Mouse (Mus musculus) G1E (cell line): ENCODE results near the gene Tmem233. TPM values are rescaled to one million over a fixed set of nuclear protein-coding genes. Genes with fewer than 3 reads are reported as not detected.

Experiments
- ATAC-seq: 2 replicates; pipeline ENCODE4 v1.8.0; 2016; ENCODE audit warnings: mild to moderate bottlenecking; ENCODE audit not compliant: insufficient number of reproducible peaks, poor library complexity, low FRiP score, severe bottlenecking; ENCODE audit errors: extremely low read depth
- DNase-seq: peaks from one replicate; pipeline ENCODE4 v3.0.0; 2012; ENCODE audit warnings: low spot score
- H3K27me3 ChIP-seq: 2 replicates; pipeline ENCODE4 v1.6.1; 2012; ENCODE audit warnings: mild to moderate bottlenecking, low read length, inconsistent platforms; ENCODE audit not compliant: insufficient read depth
- H3K36me3 ChIP-seq: replicated peaks from 2 replicates; pipeline ENCODE3; 2012; ENCODE audit warnings: mild to moderate bottlenecking, inconsistent platforms
- H3K4me1 ChIP-seq: 2 replicates; pipeline ENCODE4 v1.6.1; 2012; ENCODE audit warnings: low read depth, low read length, inconsistent platforms, mixed read lengths; ENCODE audit not compliant: insufficient read depth
- H3K4me3 ChIP-seq: 2 replicates; pipeline ENCODE4 v1.5.1; 2012; ENCODE audit warnings: low read depth, mild to moderate bottlenecking, inconsistent platforms, low read length, moderate library complexity, mixed read lengths
- H3K9me3 ChIP-seq: replicated peaks from 2 replicates; pipeline ENCODE4 v1.6.1; 2012; ENCODE audit warnings: inconsistent platforms
- CTCF ChIP-seq: IDR thresholded peaks from 2 replicates; pipeline ENCODE4 v1.5.1; 2012; ENCODE audit warnings: low read depth, low read length, inconsistent platforms, mixed read lengths
- GATA1 ChIP-seq: IDR thresholded peaks from 2 replicates; pipeline ENCODE4 v1.6.1; 2012; ENCODE audit warnings: borderline replicate concordance, low read length, inconsistent platforms, mixed read lengths
- GATA2 ChIP-seq: IDR thresholded peaks from 2 replicates; pipeline ENCODE4 v1.6.1; 2012; ENCODE audit warnings: low read depth, low read length, inconsistent platforms, borderline replicate concordance
- POLR2AphosphoS5 ChIP-seq: IDR thresholded peaks from 2 replicates; pipeline ENCODE4 v1.6.1; 2012; ENCODE audit warnings: low read depth, low read length, inconsistent platforms; ENCODE audit not compliant: insufficient replicate concordance
- TAL1 ChIP-seq: conservative IDR thresholded peaks from 2 replicates; pipeline ENCODE4 v1.6.1; 2012; ENCODE audit warnings: low read depth, low read length, inconsistent platforms, mixed read lengths
- polyA plus RNA-seq: library from polyadenylated mRNA; stranded (reverse); fragments of >175 nt; gene quantifications from 2 replicates; pipeline ENCODE4 v1.2.3, GENCODE M21; 2012
- total RNA-seq, 2 experiments: library from RNA; stranded (forward) in 1 of 2; stranded (reverse) in 1 of 2; fragments of 200-1000 nt in 1 of 2; fragments of >200 nt in 1 of 2; fragmentation: Nextera tagmentation in 1 of 2; gene quantifications; 2 replicates each; pipeline ENCODE4 v1.2.3; 2014 to 2017

The Tmem233 gene
- total and polyA plus RNA-seq, 3 experiments: 0.16 TPM; not detected in 2

GRCm38 (mm10) chr5:116036465-116036864 is 46.6 kb downstream of the Tmem233 start:
- ATAC-seq (no peak), DNase-seq (no peak)
- TF ChIP-seq GATA2 (no peak), POLR2AphosphoS5 (no peak), GATA1 (no peak), TAL1 (no peak), CTCF (no peak)
- no peak overlapping the region for H3K4me3 ChIP-seq
- no peaks in the 10 kb centered on the region for H3K9me3 ChIP-seq
- H3K4me1 ChIP-seq: peaks cover 2% of the 10 kb centered on the region
- no peaks in the 10 kb centered on the region for H3K36me3 ChIP-seq
- H3K27me3 ChIP-seq: peaks cover 7% of the 10 kb centered on the region; the same call in 1 of the 2 replicates

- 0 out of 2 replicates have a peak, but pooled peaks have one; percentile 2 for ATAC-seq
- no peak for TF ChIP-seq TAL1
- TF ChIP-seq CTCF: peak; percentile 67; the same call in 1 of the 2 replicates
- no peak for TF ChIP-seq GATA2
- peak overlapping the region; percentile 33; the same call in 1 of the 2 replicates for H3K4me3 ChIP-seq
These were observed 51.9 kb downstream of the Tmem233 start for GRCm38 (mm10) chr5:116031190-116031577.

GRCm38 (mm10) chr5:116030566-116031189 is 52.4 kb downstream of the Tmem233 start:
- ATAC-seq (no peak), DNase-seq (no peak)
- no peak overlapping the region for H3K4me3 ChIP-seq
- TF ChIP-seq TAL1 (no peak), GATA2 (no peak), POLR2AphosphoS5 (no peak), GATA1 (no peak), CTCF (no peak)
- no peaks in the 10 kb centered on the region for H3K9me3 ChIP-seq
- 0 out of 2 replicates have a peak, but pooled peaks cover 4% of the 10 kb centered on the region for H3K27me3 ChIP-seq
- peaks cover 48% of the 10 kb centered on the region for H3K4me1 ChIP-seq
- H3K36me3 ChIP-seq: no peaks in the 10 kb centered on the region

More at GRCm38 (mm10) chr5:116031190-116031577, 51.9 kb downstream of the Tmem233 start:
- DNase-seq: peak; percentile 60
- H3K36me3 ChIP-seq: no peaks in the 10 kb centered on the region
- no peaks in the 10 kb centered on the region for H3K9me3 ChIP-seq
- 0 out of 2 replicates have a peak, but pooled peaks cover 4% of the 10 kb centered on the region for H3K27me3 ChIP-seq
- H3K4me1 ChIP-seq: peaks cover 43% of the 10 kb centered on the region

- Histone ChIP-seq H3K27me3 (0 out of 2 replicates have a peak, but pooled peaks cover 4% of the 10 kb centered on the region), H3K4me3 (peak overlapping the region; percentile 38; the same call in 1 of the 2 replicates), H3K9me3 (no peaks in the 10 kb centered on the region), H3K36me3 (no peaks in the 10 kb centered on the region), H3K4me1 (peaks cover 56% of the 10 kb centered on the region)
- peak; percentile 62 for ATAC-seq
- no peak for TF ChIP-seq POLR2AphosphoS5
- no peak for TF ChIP-seq GATA1
- no peak for TF ChIP-seq CTCF
- TF ChIP-seq GATA2: no peak
- TF ChIP-seq TAL1: no peak
- peak; percentile 61 for DNase-seq
These were observed 54.0 kb downstream of the Tmem233 start for GRCm38 (mm10) chr5:116029071-116029470.

- peak; percentile 77 for DNase-seq
- TF ChIP-seq TAL1: peak; percentile 93
- no peak for TF ChIP-seq GATA2
- TF ChIP-seq CTCF: no peak
- no peaks in the 10 kb centered on the region for H3K27me3 ChIP-seq
- H3K4me1 ChIP-seq: peaks cover 60% of the 10 kb centered on the region
- H3K4me3 ChIP-seq: peak overlapping the region; percentile 58; the same call in 1 of the 2 replicates
- H3K36me3 ChIP-seq: peaks cover 19% of the 10 kb centered on the region
- peak; percentile 50 for ATAC-seq
- no peaks in the 10 kb centered on the region for H3K9me3 ChIP-seq
These were observed 56.5 kb downstream of the Tmem233 start for GRCm38 (mm10) chr5:116026561-116026960.

GRCm38 (mm10) chr5:116026107-116026506 is 56.9 kb downstream of the Tmem233 start:
- TF ChIP-seq GATA2: no peak
- TF ChIP-seq CTCF: no peak
- no peak for TF ChIP-seq TAL1
- no peak for TF ChIP-seq POLR2AphosphoS5
- TF ChIP-seq GATA1: no peak
- DNase-seq (no peak), ATAC-seq (no peak)
- H3K4me1 ChIP-seq: peaks cover 61% of the 10 kb centered on the region
- H3K27me3 ChIP-seq: no peaks in the 10 kb centered on the region
- H3K9me3 ChIP-seq: no peaks in the 10 kb centered on the region
- H3K4me3 ChIP-seq: no peak overlapping the region; the same call in 1 of the 2 replicates
- H3K36me3 ChIP-seq: peaks cover 23% of the 10 kb centered on the region

GRCm38 (mm10) chr5:116024327-116024739 is 58.7 kb downstream of the Tmem233 start, which contains the start of gene Prkab1:
Gene Prkab1 (minus strand): TSS chr5:116024508.
- peak within 1 kb of the TSS; percentile 91 for H3K4me3 ChIP-seq
- no peak for TF ChIP-seq CTCF
- no peak for TF ChIP-seq GATA2
- TF ChIP-seq POLR2AphosphoS5: no peak
- no peak for TF ChIP-seq TAL1
- no peak for TF ChIP-seq GATA1
- DNase-seq (peak; percentile 91), ATAC-seq (peak; percentile 56)
- H3K27me3 ChIP-seq: no peaks in the 10 kb centered on the region
- H3K9me3 ChIP-seq: no peaks in the 10 kb centered on the region
- H3K4me1 ChIP-seq: peaks cover 68% of the 10 kb centered on the region
- peaks cover 41% of the 10 kb centered on the region for H3K36me3 ChIP-seq
